Mouse (Mus musculus): Measurements from ENCODE around the gene Tmcc2.
"Not testable (repeated sequence)": the region's sequence is repeated elsewhere in the genome, so short reads cannot be mapped to it uniquely, and the experiment has no call there.

The Tmcc2 gene

GRCm38 (mm10) chr1:132367692-132368506 lies 23.2 kb downstream of the Tmcc2 start:
- DNase-seq: peak; percentile 76

- DNase-seq: no peak
Measured at GRCm38 (mm10) chr1:132366937-132367336, 24.1 kb downstream of the Tmcc2 start.

GRCm38 (mm10) chr1:132366235-132366634 lies 24.8 kb downstream of the Tmcc2 start:
- no peak for DNase-seq

- no peak for DNase-seq
Measured at GRCm38 (mm10) chr1:132365645-132366044, 25.4 kb downstream of the Tmcc2 start.

GRCm38 (mm10) chr1:132364896-132365557 lies 26.1 kb downstream of the Tmcc2 start:
- DNase-seq: no peak

- no peak for DNase-seq
Measured at GRCm38 (mm10) chr1:132364388-132364787, 26.7 kb downstream of the Tmcc2 start.

GRCm38 (mm10) chr1:132361959-132362358 lies 29.1 kb downstream of the Tmcc2 start:
- no peak for DNase-seq

GRCm38 (mm10) chr1:132356841-132357240 lies 34.2 kb downstream of the Tmcc2 start:
- no peak for DNase-seq

GRCm38 (mm10) chr1:132355841-132356242 lies 35.2 kb downstream of the Tmcc2 start:
- peak; percentile 77 for DNase-seq

- DNase-seq: no peak
Measured at GRCm38 (mm10) chr1:132355162-132355601, 35.9 kb downstream of the Tmcc2 start.

- DNase-seq: no peak
Measured at GRCm38 (mm10) chr1:132354234-132354633, 36.8 kb downstream of the Tmcc2 start.

GRCm38 (mm10) chr1:132353389-132353788 lies 37.7 kb downstream of the Tmcc2 start:
- no peak for DNase-seq

- no peak for DNase-seq
Measured at GRCm38 (mm10) chr1:132351058-132351457, 40.0 kb downstream of the Tmcc2 start.

- DNase-seq: not testable (repeated sequence)
Measured at GRCm38 (mm10) chr1:132349601-132350000, 41.5 kb downstream of the Tmcc2 start.

- not testable (repeated sequence) for DNase-seq
Measured at GRCm38 (mm10) chr1:132349049-132349448, 42.0 kb downstream of the Tmcc2 start.

- no peak for DNase-seq
Measured at GRCm38 (mm10) chr1:132348401-132348800, 42.7 kb downstream of the Tmcc2 start.

GRCm38 (mm10) chr1:132346951-132347350 lies 44.1 kb downstream of the Tmcc2 start:
- DNase-seq: no peak

- DNase-seq: no peak
Measured at GRCm38 (mm10) chr1:132346134-132346851, 44.8 kb downstream of the Tmcc2 start.

GRCm38 (mm10) chr1:132345514-132345913 lies 45.6 kb downstream of the Tmcc2 start:
- no peak for DNase-seq

- no peak for DNase-seq
Measured at GRCm38 (mm10) chr1:132343656-132344055, 47.4 kb downstream of the Tmcc2 start.

- no peak for DNase-seq
Measured at GRCm38 (mm10) chr1:132343191-132343590, 47.9 kb downstream of the Tmcc2 start.

- DNase-seq: no peak
Measured at GRCm38 (mm10) chr1:132342518-132342917, 48.6 kb downstream of the Tmcc2 start.

- no peak for DNase-seq
Measured at GRCm38 (mm10) chr1:132341731-132342501, 49.2 kb downstream of the Tmcc2 start.
